Comparison of ENCODE assay signal across 9 mouse cellular contexts in the genomic region with DNA sequence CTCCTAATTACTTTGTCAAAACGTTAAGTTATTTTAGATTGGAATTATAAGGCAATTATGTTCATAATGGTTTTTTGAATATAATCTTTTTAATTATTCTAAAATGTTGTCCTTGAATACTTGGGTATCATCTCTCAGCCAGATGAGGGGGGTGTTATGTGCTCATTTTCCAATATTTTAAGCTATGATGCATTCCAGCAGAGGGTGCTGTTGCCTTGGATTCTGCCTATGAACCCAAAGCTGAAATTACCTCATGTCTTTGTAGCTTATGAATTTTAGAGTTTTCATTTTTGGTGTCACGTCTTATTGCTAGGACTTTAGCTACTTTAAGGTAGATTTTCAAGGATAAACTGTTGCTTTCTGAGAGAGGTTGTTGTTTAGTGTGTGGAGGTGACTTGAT. TPM values are rescaled to one million over a fixed set of nuclear protein-coding genes. Genes with fewer than 3 reads are reported as not detected.
DNase-seq lines count a peak whose midpoint lies in the region; ATAC-seq lines count a peak whose summit lies in the region.
"Had no signal": no experiment of that assay in that cellular context is flagged by ENCODE, and none has a peak within 500 bp of the region (broad histone marks: within the 10 kb centered on the region; RNA-seq: fewer than 3 reads in every experiment).

No protein-coding gene starts in this region.

- no peak for ATAC-seq in hindbrain, embryonic 11.5 days (ENCODE audit: low FRiP score)
- no peak for ATAC-seq in hindbrain, embryonic 16.5 days
- no peak for ATAC-seq in forebrain, embryonic 11.5 days (replicated peaks; ENCODE audit: low FRiP score)

- no peaks in the 10 kb centered on the region for H3K9me3 ChIP-seq in hindbrain, embryonic 11.5 days (ENCODE audit: control insufficient read depth, low read length)
- no peaks in the 10 kb centered on the region for H3K9me3 ChIP-seq in hindbrain, embryonic 16.5 days (ENCODE audit: control insufficient read depth, low read length)
- H3K9me3 ChIP-seq in forebrain, embryonic 11.5 days (ENCODE audit: control insufficient read depth, low read length): no peaks in the 10 kb centered on the region
- H3K9me3 ChIP-seq: limb, embryonic 15.5 days had no signal

- 82% methylated on average over 2 of the region's 2 CpGs for WGBS in hindbrain, embryonic 11.5 days
- 71% methylated on average over 2 of the region's 2 CpGs for WGBS in hindbrain, embryonic 16.5 days
- WGBS in forebrain, embryonic 11.5 days: 70% methylated on average over 2 of the region's 2 CpGs

- DNase-seq in hindbrain, embryonic 11.5 days (ENCODE audit: low spot score): peak; percentile 70
- peak; percentile 86 for DNase-seq in 3T3-L1 (ENCODE audit: low read depth, low spot score)
- peak; percentile 53 for DNase-seq in Muller cell, postnatal 12 days (ENCODE audit: inconsistent ontology term)
- peak; percentile 77 for DNase-seq in embryo, embryonic 11 days
- DNase-seq in layer of hippocampus, adult 18-20 months (ENCODE audit: low spot score in 2 of 2): peak; percentile 35 to 88
- peak; percentile 69 for DNase-seq in retina, postnatal 1 day
- DNase-seq in forebrain, embryonic 11.5 days (ENCODE audit: low spot score): no peak

- H3K27me3 ChIP-seq in hindbrain, embryonic 11.5 days (ENCODE audit: control insufficient read depth, insufficient read depth, low read length): no peaks in the 10 kb centered on the region
- H3K27me3 ChIP-seq in hindbrain, embryonic 16.5 days (replicated peaks; ENCODE audit: control insufficient read depth, insufficient read depth, low read length): no peaks in the 10 kb centered on the region
- H3K27me3 ChIP-seq in forebrain, embryonic 11.5 days (ENCODE audit: control insufficient read depth, insufficient read depth, low read length): no peaks in the 10 kb centered on the region
- H3K27me3 ChIP-seq: limb, embryonic 15.5 days had no signal

- no peak overlapping the region for H3K9ac ChIP-seq in hindbrain, embryonic 11.5 days (ENCODE audit: low read depth, low read length)
- no peak overlapping the region for H3K9ac ChIP-seq in hindbrain, embryonic 16.5 days (ENCODE audit: low read depth, low read length)
- no peak overlapping the region for H3K9ac ChIP-seq in forebrain, embryonic 11.5 days (ENCODE audit: low read length)
- H3K9ac ChIP-seq: limb, embryonic 15.5 days had no signal

- H3K27ac ChIP-seq in hindbrain, embryonic 11.5 days (ENCODE audit: low read depth, low read length): no peak overlapping the region
- no peak overlapping the region for H3K27ac ChIP-seq in hindbrain, embryonic 16.5 days (ENCODE audit: low read depth, low read length)
- H3K27ac ChIP-seq in forebrain, embryonic 11.5 days (ENCODE audit: low read depth, low read length): no peak overlapping the region
- H3K27ac ChIP-seq: limb, embryonic 15.5 days had no signal

- H3K4me2 ChIP-seq in hindbrain, embryonic 11.5 days (replicated peaks; ENCODE audit: low read depth, low read length): no peak overlapping the region
- H3K4me2 ChIP-seq in hindbrain, embryonic 16.5 days (ENCODE audit: low read length): no peak overlapping the region
- H3K4me2 ChIP-seq in forebrain, embryonic 11.5 days (ENCODE audit: low read depth, low read length, severe bottlenecking): no peak overlapping the region
- H3K4me2 ChIP-seq: limb, embryonic 15.5 days had no signal

- H3K4me3 ChIP-seq in hindbrain, embryonic 11.5 days (ENCODE audit: low read depth, low read length): no peak overlapping the region
- no peak overlapping the region for H3K4me3 ChIP-seq in hindbrain, embryonic 16.5 days (ENCODE audit: low read length)
- H3K4me3 ChIP-seq in forebrain, embryonic 11.5 days (ENCODE audit: low read depth, low read length): no peak overlapping the region
- H3K4me3 ChIP-seq: limb, embryonic 15.5 days had no signal

- H3K4me1 ChIP-seq in hindbrain, embryonic 11.5 days (replicated peaks; ENCODE audit: control insufficient read depth, insufficient read depth, low read length): no peaks in the 10 kb centered on the region
- no peaks in the 10 kb centered on the region for H3K4me1 ChIP-seq in hindbrain, embryonic 16.5 days (ENCODE audit: control insufficient read depth, insufficient read depth, low read depth, low read length)
- H3K4me1 ChIP-seq in forebrain, embryonic 11.5 days (replicated peaks; ENCODE audit: control insufficient read depth, insufficient read depth, low read length): no peaks in the 10 kb centered on the region
- H3K4me1 ChIP-seq: limb, embryonic 15.5 days had no signal

- 0 out of 2 replicates have a peak, but pooled peaks cover 2% of the 10 kb centered on the region for H3K36me3 ChIP-seq in hindbrain, embryonic 11.5 days (ENCODE audit: control insufficient read depth, insufficient read depth, low read length)
- 0 out of 2 replicates have a peak, but pooled peaks cover 2% of the 10 kb centered on the region for H3K36me3 ChIP-seq in hindbrain, embryonic 16.5 days (ENCODE audit: control insufficient read depth, insufficient read depth, low read length)
- no peaks in the 10 kb centered on the region for H3K36me3 ChIP-seq in forebrain, embryonic 11.5 days (ENCODE audit: control insufficient read depth, insufficient read depth, low read length)

RNA-seq across cellular contexts. Expression of a gene that starts 44.2 kb away (rescaled TPM):
- 6.6 and 7.0 TPM in 2 replicates for polyA plus RNA-seq in hindbrain, embryonic 11.5 days (2014; fragmentation: Nextera tagmentation; extraction: Ambion mirVana)
- 5.3 and 6.5 TPM in 2 replicates for polyA plus RNA-seq in hindbrain, embryonic 16.5 days (2015; fragmentation: Nextera tagmentation; extraction: Ambion mirVana)
- total RNA-seq in layer of hippocampus, adult 18-20 months (2021): 10 to 100 TPM; 64.3 to 71.3 TPM
- 5.0 and 5.3 TPM in 2 replicates for polyA plus RNA-seq in forebrain, embryonic 11.5 days (2014; fragmentation: Nextera tagmentation; extraction: Ambion mirVana)
